Mouse (Mus musculus): ENCODE measurements at regions not wholly inside any gene's neighbourhood (a gene's known extent, or its start where the extent isn't known, plus 50 kb on each side); places are given as distances from the start of the nearest gene placed in this dataset.

- H3K4me2 ChIP-seq (ENCODE audit: low read depth): no peak overlapping the region
- DNase-seq (ENCODE audit: low spot score): no peak
- WGBS: 64% methylated on average over 6 of the region's 6 CpGs
- H3K4me1 ChIP-seq (ENCODE audit: control insufficient read depth, insufficient read depth, low read length): peaks cover 11% of the 10 kb centered on the region
- ATAC-seq (ENCODE audit: insufficient read depth, low FRiP score, low TSS enrichment): no peak
- no peaks in the 10 kb centered on the region for H3K9me3 ChIP-seq (ENCODE audit: control insufficient read depth, low read length)
- no peaks in the 10 kb centered on the region for H3K27me3 ChIP-seq (ENCODE audit: control insufficient read depth, insufficient read depth, low read length)
- no peaks in the 10 kb centered on the region for H3K36me3 ChIP-seq (ENCODE audit: control insufficient read depth, insufficient read depth, low read length)
- no peak overlapping the region for H3K9ac ChIP-seq (ENCODE audit: low read length)
- no peak overlapping the region for H3K27ac ChIP-seq (ENCODE audit: low read depth, low read length)
- H3K4me3 ChIP-seq (ENCODE audit: low read depth, low read length): no peak overlapping the region
Measured at GRCm38 (mm10) chr16:18683556-18683955, 53.8 kb upstream of the Sept5 start.

DNA sequence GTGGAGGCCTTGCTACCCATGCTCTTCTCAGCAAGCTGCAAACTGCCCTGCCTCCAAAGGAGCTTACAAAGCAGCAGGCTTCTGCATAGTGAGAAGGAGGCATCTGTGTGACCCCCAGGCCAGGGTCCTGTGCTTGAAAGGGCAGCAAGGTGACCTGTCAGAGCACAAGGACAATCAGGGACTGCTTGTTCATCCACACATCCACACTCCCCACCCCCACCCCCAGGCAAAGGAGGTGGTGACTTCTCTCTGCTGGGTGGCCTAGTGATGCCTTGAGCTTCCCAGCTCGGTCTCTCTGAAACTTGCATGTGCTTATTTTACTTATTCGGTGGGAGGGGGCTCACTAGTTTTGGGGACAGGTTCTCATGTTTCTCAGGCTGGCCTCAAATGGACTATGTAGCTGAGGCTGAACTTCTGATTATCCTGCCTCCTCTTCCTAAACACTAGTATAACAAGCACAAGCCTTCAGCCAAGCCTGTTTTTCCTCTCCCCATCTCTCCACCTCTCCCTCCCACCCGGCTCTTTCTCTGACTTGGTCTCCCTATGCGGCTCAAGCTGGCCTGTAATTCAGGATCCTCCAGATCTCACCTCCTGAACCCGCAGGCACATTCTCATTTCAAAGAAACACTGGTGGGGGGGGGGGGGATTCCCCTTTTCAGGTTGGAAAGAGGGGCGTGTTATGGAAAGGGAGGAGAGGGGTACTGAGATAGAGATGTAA, 56.4 kb upstream of the Sept5 start:
- DNase-seq (ENCODE audit: low spot score) (peak; percentile 18), ATAC-seq (ENCODE audit: insufficient read depth, low FRiP score, low TSS enrichment) (peak; percentile 26; the same call in 1 of the 2 replicates)
- H3K9ac ChIP-seq (ENCODE audit: low read length): no peak overlapping the region
- no peaks in the 10 kb centered on the region for H3K36me3 ChIP-seq (ENCODE audit: control insufficient read depth, insufficient read depth, low read length)
- H3K27me3 ChIP-seq (ENCODE audit: control insufficient read depth, insufficient read depth, low read length): no peaks in the 10 kb centered on the region
- no peaks in the 10 kb centered on the region for H3K9me3 ChIP-seq (ENCODE audit: control insufficient read depth, low read length)
- peaks cover 11% of the 10 kb centered on the region for H3K4me1 ChIP-seq (ENCODE audit: control insufficient read depth, insufficient read depth, low read length)
- no peak overlapping the region for H3K4me3 ChIP-seq (ENCODE audit: low read depth, low read length)
- H3K4me2 ChIP-seq (ENCODE audit: low read depth): no peak overlapping the region
- 12% methylated on average over 6 of the region's 6 CpGs for WGBS
- H3K27ac ChIP-seq (ENCODE audit: low read depth, low read length): no peak overlapping the region

DNA sequence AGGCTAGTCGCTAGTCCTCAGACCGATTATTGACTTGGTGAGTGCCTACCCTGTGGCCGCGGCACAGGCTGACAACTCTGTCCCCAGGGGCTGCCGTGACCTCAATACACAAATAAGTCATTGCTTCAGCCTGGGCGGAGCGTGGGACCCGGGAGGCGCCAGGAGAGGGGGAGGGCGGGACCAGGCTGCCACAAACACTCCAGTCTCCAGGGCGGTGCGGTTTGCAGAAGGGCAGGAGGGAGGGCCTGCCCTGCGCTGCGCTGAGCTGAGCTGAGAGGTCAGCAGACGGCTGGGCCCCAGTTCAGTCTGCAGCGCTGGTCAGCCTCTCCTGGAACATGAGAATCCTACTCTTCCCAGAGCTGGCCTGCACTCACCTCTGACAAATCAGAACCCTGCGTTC, 57.2 kb upstream of the Sept5 start:
- DNase-seq (ENCODE audit: low spot score): peak; percentile 91
- under 1% methylated on average over 17 of the region's 17 CpGs for WGBS

GRCm38 (mm10) chr16:18687367-18687766, 57.6 kb upstream of the Sept5 start:
- H3K4me2 ChIP-seq (ENCODE audit: low read depth): peak overlapping the region; percentile 36
- peaks cover 11% of the 10 kb centered on the region for H3K4me1 ChIP-seq (ENCODE audit: control insufficient read depth, insufficient read depth, low read length)
- 2% methylated on average over 8 of the region's 8 CpGs for WGBS
- peak; percentile 54 for ATAC-seq (ENCODE audit: insufficient read depth, low FRiP score, low TSS enrichment)
- H3K27me3 ChIP-seq (ENCODE audit: control insufficient read depth, insufficient read depth, low read length): no peaks in the 10 kb centered on the region
- no peaks in the 10 kb centered on the region for H3K9me3 ChIP-seq (ENCODE audit: control insufficient read depth, low read length)
- peak overlapping the region; percentile 70 for H3K27ac ChIP-seq (ENCODE audit: low read depth, low read length)
- H3K4me3 ChIP-seq (ENCODE audit: low read depth, low read length): peak overlapping the region; percentile 8; the same call in 1 of the 2 replicates
- no peaks in the 10 kb centered on the region for H3K36me3 ChIP-seq (ENCODE audit: control insufficient read depth, insufficient read depth, low read length)
- peak; percentile 86 for DNase-seq (ENCODE audit: low spot score)
- H3K9ac ChIP-seq (ENCODE audit: low read length): no peak overlapping the region; the same call in 1 of the 2 replicates

More for the DNA sequence above, 57.2 kb upstream of the Sept5 start:
- H3K4me1 ChIP-seq (ENCODE audit: control insufficient read depth, insufficient read depth, low read length): peaks cover 11% of the 10 kb centered on the region
- peak overlapping the region; percentile 39 for H3K9ac ChIP-seq (ENCODE audit: low read length)
- H3K36me3 ChIP-seq (ENCODE audit: control insufficient read depth, insufficient read depth, low read length): no peaks in the 10 kb centered on the region
- H3K4me2 ChIP-seq (ENCODE audit: low read depth): peak overlapping the region; percentile 36
- peak overlapping the region; percentile 8; the same call in 1 of the 2 replicates for H3K4me3 ChIP-seq (ENCODE audit: low read depth, low read length)
- H3K27me3 ChIP-seq (ENCODE audit: control insufficient read depth, insufficient read depth, low read length): no peaks in the 10 kb centered on the region
- H3K9me3 ChIP-seq (ENCODE audit: control insufficient read depth, low read length): no peaks in the 10 kb centered on the region
- peak; percentile 94 for ATAC-seq (ENCODE audit: insufficient read depth, low FRiP score, low TSS enrichment)
- peak overlapping the region; percentile 70 for H3K27ac ChIP-seq (ENCODE audit: low read depth, low read length)

DNA sequence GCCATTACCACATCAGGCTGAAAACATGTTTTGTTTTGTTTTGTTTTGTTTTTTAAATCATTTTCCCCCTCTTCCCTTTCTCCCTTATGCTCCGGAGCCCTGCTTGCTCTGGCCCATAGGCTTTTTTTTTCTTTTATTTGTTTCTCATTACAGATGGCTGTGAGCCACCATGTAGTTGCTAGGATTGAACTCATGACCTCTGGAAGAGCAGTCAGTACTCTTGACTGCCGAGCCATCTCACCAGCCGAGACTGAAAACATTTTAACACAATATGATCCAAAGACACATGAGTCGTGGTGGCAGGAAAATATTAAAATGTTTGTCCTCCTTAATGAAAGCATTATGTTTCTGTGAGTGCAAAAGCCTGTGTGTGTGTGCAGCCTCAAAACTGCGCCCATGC, 65.8 kb upstream of the Sept5 start:
- H3K9me3 ChIP-seq (ENCODE audit: control insufficient read depth, low read length): no peaks in the 10 kb centered on the region
- no peaks in the 10 kb centered on the region for H3K36me3 ChIP-seq (ENCODE audit: control insufficient read depth, insufficient read depth, low read length)
- 78% methylated on average over 5 of the region's 5 CpGs for WGBS
- no peaks in the 10 kb centered on the region for H3K27me3 ChIP-seq (ENCODE audit: control insufficient read depth, insufficient read depth, low read length)
- ATAC-seq (ENCODE audit: insufficient read depth, low FRiP score, low TSS enrichment) (no peak), DNase-seq (ENCODE audit: low spot score) (no peak)
- no peak overlapping the region for H3K4me3 ChIP-seq (ENCODE audit: low read depth, low read length)
- H3K27ac ChIP-seq (ENCODE audit: low read depth, low read length): no peak overlapping the region
- no peak overlapping the region for H3K4me2 ChIP-seq (ENCODE audit: low read depth)
- H3K4me1 ChIP-seq (ENCODE audit: control insufficient read depth, insufficient read depth, low read length): no peaks in the 10 kb centered on the region
- no peak overlapping the region for H3K9ac ChIP-seq (ENCODE audit: low read length)

DNA sequence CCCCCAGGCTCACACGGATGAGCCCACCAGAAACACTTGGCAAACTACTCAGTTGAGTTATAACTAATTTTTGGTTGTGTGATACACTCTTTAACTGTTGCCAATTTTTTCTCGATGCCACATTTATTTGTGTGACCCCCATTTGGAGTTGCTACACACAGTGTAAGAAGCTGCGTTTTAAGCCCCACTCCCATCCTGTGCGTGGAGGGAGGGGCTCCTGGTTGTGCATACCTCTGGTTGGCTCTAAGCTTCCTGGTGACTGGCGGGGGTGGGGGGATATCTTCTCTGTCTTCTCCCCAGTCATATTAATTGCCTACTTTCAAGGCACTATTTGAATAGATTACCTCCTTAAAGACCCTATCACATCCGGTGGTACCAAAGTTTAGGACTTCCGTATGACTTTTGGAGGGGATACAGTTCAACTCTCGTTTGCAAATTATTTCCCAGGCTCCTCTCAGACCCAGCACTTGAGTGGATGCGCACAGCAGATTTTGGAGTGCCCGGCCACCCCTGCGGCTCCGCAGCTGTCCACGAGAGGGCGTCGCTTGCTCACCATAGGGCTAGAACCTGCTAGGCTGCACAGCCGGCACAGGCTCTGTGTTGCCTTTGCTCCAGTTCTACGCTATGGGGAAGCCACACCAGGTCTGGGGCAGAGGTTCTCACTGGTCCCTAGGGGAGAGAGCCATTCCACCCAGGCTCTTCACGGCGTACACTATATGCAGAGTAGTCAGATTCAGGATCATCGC, 66.5 kb upstream of the Sept5 start:
- peak; percentile 83 for DNase-seq (ENCODE audit: low spot score)
- H3K27ac ChIP-seq (ENCODE audit: low read depth, low read length): no peak overlapping the region
- peak; percentile 81 for ATAC-seq (ENCODE audit: insufficient read depth, low FRiP score, low TSS enrichment)
- 13% methylated on average over 20 of the region's 20 CpGs for WGBS
- no peaks in the 10 kb centered on the region for H3K4me1 ChIP-seq (ENCODE audit: control insufficient read depth, insufficient read depth, low read length)
- H3K9ac ChIP-seq (ENCODE audit: low read length): no peak overlapping the region
- H3K36me3 ChIP-seq (ENCODE audit: control insufficient read depth, insufficient read depth, low read length): no peaks in the 10 kb centered on the region
- no peaks in the 10 kb centered on the region for H3K9me3 ChIP-seq (ENCODE audit: control insufficient read depth, low read length)
- no peak overlapping the region for H3K4me2 ChIP-seq (ENCODE audit: low read depth)
- H3K27me3 ChIP-seq (ENCODE audit: control insufficient read depth, insufficient read depth, low read length): no peaks in the 10 kb centered on the region
- no peak overlapping the region for H3K4me3 ChIP-seq (ENCODE audit: low read depth, low read length)

GRCm38 (mm10) chr16:18696820-18697168, 67.0 kb upstream of the Sept5 start:
- no peaks in the 10 kb centered on the region for H3K4me1 ChIP-seq (ENCODE audit: control insufficient read depth, insufficient read depth, low read length)
- H3K4me3 ChIP-seq (ENCODE audit: low read depth, low read length): no peak overlapping the region
- H3K9me3 ChIP-seq (ENCODE audit: control insufficient read depth, low read length): no peaks in the 10 kb centered on the region
- no peak for DNase-seq (ENCODE audit: low spot score)
- no peak overlapping the region for H3K9ac ChIP-seq (ENCODE audit: low read length)
- H3K27ac ChIP-seq (ENCODE audit: low read depth, low read length): no peak overlapping the region
- 61% methylated on average over 5 of the region's 5 CpGs for WGBS
- no peaks in the 10 kb centered on the region for H3K27me3 ChIP-seq (ENCODE audit: control insufficient read depth, insufficient read depth, low read length)
- no peak for ATAC-seq (ENCODE audit: insufficient read depth, low FRiP score, low TSS enrichment)
- H3K36me3 ChIP-seq (ENCODE audit: control insufficient read depth, insufficient read depth, low read length): no peaks in the 10 kb centered on the region
- no peak overlapping the region for H3K4me2 ChIP-seq (ENCODE audit: low read depth)

DNA sequence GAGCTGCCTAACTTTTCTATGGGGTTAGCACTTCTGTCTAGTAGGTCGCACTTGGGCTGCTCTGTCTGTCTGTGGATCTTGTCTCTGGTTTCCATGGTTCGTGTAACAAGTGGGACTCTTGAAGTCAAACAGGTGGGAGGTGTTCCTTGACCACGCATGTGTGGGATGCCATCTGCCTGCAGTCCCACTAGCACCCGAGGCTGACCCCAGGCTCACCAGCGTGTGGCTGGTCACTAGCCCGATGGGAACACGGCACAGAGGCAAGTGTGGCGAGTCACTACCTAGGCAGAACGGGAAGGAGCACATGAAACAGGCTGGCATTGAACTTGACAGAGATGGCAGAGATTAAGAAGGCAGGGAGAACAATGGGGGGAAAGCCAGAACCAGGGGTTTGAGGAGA, 72.5 kb upstream of the Cldn5 start:
- no peak overlapping the region for H3K4me2 ChIP-seq (ENCODE audit: low read depth)
- no peaks in the 10 kb centered on the region for H3K9me3 ChIP-seq (ENCODE audit: control insufficient read depth, low read length)
- DNase-seq (ENCODE audit: low spot score): no peak
- H3K27me3 ChIP-seq (ENCODE audit: control insufficient read depth, insufficient read depth, low read length): no peaks in the 10 kb centered on the region
- no peak for ATAC-seq (ENCODE audit: insufficient read depth, low FRiP score, low TSS enrichment)
- H3K4me3 ChIP-seq (ENCODE audit: low read depth, low read length): no peak overlapping the region
- no peak overlapping the region for H3K9ac ChIP-seq (ENCODE audit: low read length)
- no peaks in the 10 kb centered on the region for H3K36me3 ChIP-seq (ENCODE audit: control insufficient read depth, insufficient read depth, low read length)
- H3K27ac ChIP-seq (ENCODE audit: low read depth, low read length): no peak overlapping the region
- WGBS: 63% methylated on average over 9 of the region's 9 CpGs
- no peaks in the 10 kb centered on the region; the same call in 1 of the 2 replicates for H3K4me1 ChIP-seq (ENCODE audit: control insufficient read depth, insufficient read depth, low read length)
